Mouse (Mus musculus): Measurements from ENCODE around the gene March10. TPM values are rescaled to one million over a fixed set of nuclear protein-coding genes. Genes with fewer than 3 reads are reported as not detected.
A peak's percentile ranks its signal among the peaks of the same experiment; 100 is the strongest.

March10 gene
- polyA plus RNA-seq, 1 experiment = 0.13 TPM

GRCm38 (mm10) chr11:105438907-105439306 is 17.6 kb downstream of the March10 start:
- Histone ChIP-seq H3K36me3 (ENCODE audit: control insufficient read depth, insufficient read depth) (no peaks in the 10 kb centered on the region), H3K4me3 (no peak overlapping the region), H3K79me2 (ENCODE audit: control insufficient read depth, insufficient read depth) (no peaks in the 10 kb centered on the region), H3K4me2 (ENCODE audit: low read depth) (peak overlapping the region; percentile 71), H3ac (ENCODE audit: control insufficient read depth, insufficient read length) (no peak overlapping the region), H3K27me3 (ENCODE audit: control insufficient read depth, insufficient read depth, insufficient read length) (no peaks in the 10 kb centered on the region)
- TF ChIP-seq MYOD1 (IDR thresholded peaks at IDR 0.05; ENCODE audit: control insufficient read depth in 1 of 3, insufficient read length in 2 of 3, low read depth in 2 of 3) (no peak), TCF3 (IDR thresholded peaks at IDR 0.05; ENCODE audit: insufficient read length, low read depth) (no peak), POLR2AphosphoS2 (IDR thresholded peaks at IDR 0.05; ENCODE audit: insufficient read length, low read depth) (no peak), MYOG (IDR thresholded peaks at IDR 0.05; ENCODE audit: control insufficient read depth in 1 of 3, insufficient read depth in 1 of 3, insufficient read length in 2 of 3, low read depth in 2 of 3) (no peak), USF1 (IDR thresholded peaks at IDR 0.05; ENCODE audit: low read depth) (peak; percentile 68), MAX (IDR thresholded peaks at IDR 0.05; ENCODE audit: low read depth) (no peak), E2F4 (IDR thresholded peaks at IDR 0.05; ENCODE audit: insufficient read depth) (no peak), SRF (IDR thresholded peaks at IDR 0.05; ENCODE audit: control insufficient read depth, insufficient read length, low read depth) (no peak)

- TF ChIP-seq POLR2AphosphoS2 (IDR thresholded peaks at IDR 0.05; ENCODE audit: insufficient read length, low read depth) = no peak
- Histone ChIP-seq H3K4me2 (ENCODE audit: low read depth) (no peak overlapping the region), H3K4me3 (no peak overlapping the region), H3K36me3 (ENCODE audit: control insufficient read depth, insufficient read depth) (no peaks in the 10 kb centered on the region), H3K27me3 (ENCODE audit: control insufficient read depth, insufficient read depth, insufficient read length) (no peaks in the 10 kb centered on the region), H3K79me2 (ENCODE audit: control insufficient read depth, insufficient read depth) (no peaks in the 10 kb centered on the region), H3ac (ENCODE audit: control insufficient read depth, insufficient read length) (no peak overlapping the region)
These were observed 30.1 kb downstream of the March10 start for GRCm38 (mm10) chr11:105426441-105426840.

- no peaks in the 10 kb centered on the region for H3K36me3 ChIP-seq (ENCODE audit: control insufficient read depth, insufficient read depth)
- no peak overlapping the region for H3K4me3 ChIP-seq
- H3K4me2 ChIP-seq (ENCODE audit: low read depth) = no peak overlapping the region
- no peak overlapping the region for H3ac ChIP-seq (ENCODE audit: control insufficient read depth, insufficient read length)
- TF ChIP-seq CEBPB (IDR thresholded peaks at IDR 0.05; ENCODE audit: insufficient read depth, poor library complexity, severe bottlenecking) (no peak), MYOG (IDR thresholded peaks at IDR 0.05; ENCODE audit: control insufficient read depth in 1 of 3, insufficient read depth in 1 of 3, insufficient read length in 2 of 3, low read depth in 2 of 3) (peak in 1 of 3 experiments; percentile 35)
- H3K27me3 ChIP-seq (ENCODE audit: control insufficient read depth, insufficient read depth, insufficient read length) = no peaks in the 10 kb centered on the region
- no peaks in the 10 kb centered on the region for H3K79me2 ChIP-seq (ENCODE audit: control insufficient read depth, insufficient read depth)
These were observed 31.9 kb downstream of the March10 start for GRCm38 (mm10) chr11:105424643-105425042.

GRCm38 (mm10) chr11:105420671-105421450 is 35.7 kb downstream of the March10 start:
- no peaks in the 10 kb centered on the region for H3K27me3 ChIP-seq (ENCODE audit: control insufficient read depth, insufficient read depth, insufficient read length)
- no peaks in the 10 kb centered on the region for H3K36me3 ChIP-seq (ENCODE audit: control insufficient read depth, insufficient read depth)
- no peak overlapping the region for H3K4me3 ChIP-seq
- H3K4me2 ChIP-seq (ENCODE audit: low read depth) = no peak overlapping the region
- H3ac ChIP-seq (ENCODE audit: control insufficient read depth, insufficient read length) = no peak overlapping the region
- TF ChIP-seq MYOG (IDR thresholded peaks at IDR 0.05; ENCODE audit: control insufficient read depth in 1 of 3, insufficient read depth in 1 of 3, insufficient read length in 2 of 3, low read depth in 2 of 3) (no peak), TCF3 (IDR thresholded peaks at IDR 0.05; ENCODE audit: insufficient read length, low read depth) (no peak), E2F4 (IDR thresholded peaks at IDR 0.05; ENCODE audit: insufficient read depth) (no peak), POLR2A (IDR thresholded peaks at IDR 0.05; ENCODE audit: insufficient read length, low read depth) (no peak)
- no peaks in the 10 kb centered on the region for H3K79me2 ChIP-seq (ENCODE audit: control insufficient read depth, insufficient read depth)

GRCm38 (mm10) chr11:105419946-105420345 is 36.6 kb downstream of the March10 start:
- H3ac ChIP-seq (ENCODE audit: control insufficient read depth, insufficient read length) = no peak overlapping the region
- no peak overlapping the region for H3K4me3 ChIP-seq
- no peaks in the 10 kb centered on the region for H3K79me2 ChIP-seq (ENCODE audit: control insufficient read depth, insufficient read depth)
- no peak overlapping the region for H3K4me2 ChIP-seq (ENCODE audit: low read depth)
- H3K36me3 ChIP-seq (ENCODE audit: control insufficient read depth, insufficient read depth) = no peaks in the 10 kb centered on the region
- no peaks in the 10 kb centered on the region for H3K27me3 ChIP-seq (ENCODE audit: control insufficient read depth, insufficient read depth, insufficient read length)
- no peak for TF ChIP-seq USF1 (IDR thresholded peaks at IDR 0.05; ENCODE audit: low read depth)
- TF ChIP-seq POLR2AphosphoS2 (IDR thresholded peaks at IDR 0.05; ENCODE audit: insufficient read length, low read depth) = no peak
- TF ChIP-seq CEBPB (IDR thresholded peaks at IDR 0.05; ENCODE audit: insufficient read depth, poor library complexity, severe bottlenecking) = no peak
- TF ChIP-seq SRF (IDR thresholded peaks at IDR 0.05; ENCODE audit: control insufficient read depth, insufficient read length, low read depth) = no peak
- no peak for TF ChIP-seq MYOD1 (IDR thresholded peaks at IDR 0.05; ENCODE audit: control insufficient read depth in 1 of 3, insufficient read length in 2 of 3, low read depth in 2 of 3)
- TF ChIP-seq E2F4 (IDR thresholded peaks at IDR 0.05; ENCODE audit: insufficient read depth) = no peak
- TF ChIP-seq TCF12 (IDR thresholded peaks at IDR 0.05; ENCODE audit: insufficient read depth, poor library complexity, severe bottlenecking) = no peak

GRCm38 (mm10) chr11:105414009-105414408 is 42.5 kb downstream of the March10 start:
- Histone ChIP-seq H3K79me2 (ENCODE audit: control insufficient read depth, insufficient read depth) (no peaks in the 10 kb centered on the region), H3ac (ENCODE audit: control insufficient read depth, insufficient read length) (no peak overlapping the region), H3K4me3 (no peak overlapping the region), H3K4me2 (ENCODE audit: low read depth) (no peak overlapping the region), H3K36me3 (ENCODE audit: control insufficient read depth, insufficient read depth) (no peaks in the 10 kb centered on the region), H3K27me3 (ENCODE audit: control insufficient read depth, insufficient read depth, insufficient read length) (no peaks in the 10 kb centered on the region)
- TF ChIP-seq MAX (IDR thresholded peaks at IDR 0.05; ENCODE audit: low read depth) (no peak), POLR2A (IDR thresholded peaks at IDR 0.05; ENCODE audit: insufficient read length, low read depth) (no peak), MYOD1 (IDR thresholded peaks at IDR 0.05; ENCODE audit: control insufficient read depth in 1 of 3, insufficient read length in 2 of 3, low read depth in 2 of 3) (no peak), POLR2AphosphoS2 (IDR thresholded peaks at IDR 0.05; ENCODE audit: insufficient read length, low read depth) (no peak), TCF12 (IDR thresholded peaks at IDR 0.05; ENCODE audit: insufficient read depth, poor library complexity, severe bottlenecking) (no peak), REST (IDR thresholded peaks at IDR 0.05; ENCODE audit: insufficient read depth, insufficient read length) (no peak), MYOG (IDR thresholded peaks at IDR 0.05; ENCODE audit: control insufficient read depth in 1 of 3, insufficient read depth in 1 of 3, insufficient read length in 2 of 3, low read depth in 2 of 3) (no peak), CEBPB (IDR thresholded peaks at IDR 0.05; ENCODE audit: insufficient read depth, poor library complexity, severe bottlenecking) (no peak), SRF (IDR thresholded peaks at IDR 0.05; ENCODE audit: control insufficient read depth, insufficient read length, low read depth) (no peak), USF1 (IDR thresholded peaks at IDR 0.05; ENCODE audit: low read depth) (no peak)
